Mouse (Mus musculus): ENCODE results near the gene Myo1b.

- no peak for TF ChIP-seq POLR2A (IDR thresholded peaks at IDR 0.05; ENCODE audit: low read depth, low read length)
- TF ChIP-seq CTCF (IDR thresholded peaks at IDR 0.05; ENCODE audit: extremely low read depth, insufficient read length, insufficient replicate concordance, low read depth, low read length), result no peak
Measured at GRCm38 (mm10) chr1:51916276-51916675, 405 bp upstream of the Myo1b start.
